Mouse (Mus musculus): ENCODE data around the gene Bckdha. TPM values are rescaled to one million over a fixed set of nuclear protein-coding genes. Genes with fewer than 3 reads are reported as not detected.

Gene Bckdha
- total RNA-seq, 1 experiment from 2014 or later = 34.4 TPM

DNA sequence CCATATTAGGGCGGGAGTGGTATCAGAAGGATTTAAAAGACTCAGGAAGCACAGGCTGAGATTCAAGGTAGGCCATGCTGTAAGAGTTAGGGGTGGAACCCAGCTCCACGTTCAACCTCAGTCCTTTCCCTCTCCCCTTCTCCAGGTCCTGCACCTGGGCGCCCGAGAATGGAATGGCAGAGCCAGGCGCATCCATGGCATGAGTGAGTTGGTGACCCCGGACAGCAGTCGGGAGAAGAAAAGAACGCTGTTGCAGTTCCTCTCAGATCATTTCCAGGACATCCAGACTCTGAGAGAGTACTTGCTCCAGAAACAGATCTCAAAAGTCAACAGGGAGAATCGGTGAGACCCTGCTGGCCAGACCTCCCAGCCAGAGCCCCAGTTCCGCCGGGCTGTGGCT is 38.0 kb downstream of the Bckdha start:
- ATAC-seq (ENCODE audit: extremely low read depth, insufficient number of reproducible peaks, low FRiP score, poor library complexity, severe bottlenecking) = no peak

DNA sequence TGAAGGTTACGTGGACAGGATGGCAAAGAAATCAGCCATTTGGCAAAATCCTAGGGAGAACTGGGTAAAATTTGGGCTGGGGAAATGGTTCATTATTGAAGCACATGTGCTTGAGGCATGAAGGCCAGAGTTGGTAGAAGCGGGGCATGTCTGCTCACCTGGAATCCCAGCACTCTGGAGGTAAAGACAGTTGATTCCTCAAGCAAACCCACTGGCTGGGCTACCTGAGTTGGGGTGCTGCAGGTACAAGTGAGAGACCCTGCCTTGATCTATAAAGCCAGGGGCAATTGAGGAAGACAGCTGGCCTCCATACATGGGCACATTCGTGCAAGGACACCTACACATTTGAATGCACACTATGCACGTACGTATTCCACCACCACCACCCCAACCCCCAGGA is 38.7 kb downstream of the Bckdha start:
- ATAC-seq (ENCODE audit: extremely low read depth, insufficient number of reproducible peaks, low FRiP score, poor library complexity, severe bottlenecking) = no peak

DNA sequence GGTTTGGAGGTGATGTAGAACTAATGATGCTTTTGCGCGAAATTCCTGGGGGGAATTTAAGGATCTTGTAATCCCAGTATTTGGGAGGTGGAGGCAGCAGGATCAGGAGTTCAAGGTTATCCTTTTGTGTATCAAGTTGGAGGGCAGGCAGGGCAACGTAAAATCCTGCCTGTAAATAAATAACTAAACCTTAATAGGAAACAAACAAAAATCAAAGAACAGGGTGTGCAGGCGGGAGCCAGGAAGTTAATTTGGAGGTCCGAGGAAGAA is 39.1 kb downstream of the Bckdha start:
- ATAC-seq (ENCODE audit: extremely low read depth, insufficient number of reproducible peaks, low FRiP score, poor library complexity, severe bottlenecking) = no peak

DNA sequence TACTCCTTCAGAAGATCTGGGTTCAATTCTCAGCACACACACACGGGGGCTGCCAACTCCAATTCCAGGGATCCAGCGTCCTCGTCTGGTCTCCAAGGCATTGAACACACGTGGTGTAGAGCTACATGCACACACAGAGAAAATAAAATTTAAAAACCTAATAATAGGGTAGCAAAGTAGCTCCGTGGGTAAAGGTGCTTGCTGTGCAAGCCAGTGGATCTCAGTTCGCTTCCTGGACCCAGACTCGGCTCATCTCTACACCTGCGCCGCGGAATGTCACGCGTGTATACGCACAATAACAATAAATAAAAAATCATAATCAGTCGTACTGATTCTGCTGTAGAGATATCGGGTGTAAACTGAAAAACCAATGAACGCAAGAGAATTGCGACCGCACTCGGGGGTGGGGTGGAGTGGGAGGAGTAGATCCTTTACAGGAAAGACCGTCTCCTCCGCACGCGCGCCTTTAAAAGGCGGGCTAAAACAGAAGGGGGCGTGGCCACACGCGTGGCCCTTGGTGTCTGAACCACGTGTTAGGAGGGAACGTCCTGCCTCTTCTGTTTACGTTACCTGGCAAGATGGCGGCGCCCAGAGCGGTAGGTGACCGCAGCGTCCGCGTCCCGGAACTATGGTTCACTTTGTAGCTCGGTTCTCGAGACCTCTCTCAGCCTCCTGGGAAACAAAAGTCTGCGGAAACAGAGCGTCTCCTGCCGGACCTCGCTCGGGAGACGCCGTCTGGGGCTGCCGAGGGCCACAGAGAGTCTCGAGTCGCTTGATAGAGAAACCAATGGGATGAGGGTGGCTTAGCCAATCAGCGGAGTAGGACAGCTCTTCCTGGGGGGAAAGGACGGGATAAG is 39.7 kb downstream of the Bckdha start, which contains the start of gene Dmac2:
Gene Dmac2, plus strand, starts transcription at position 550 of the 857 bp plus-strand sequence.
- peak; percentile 97 for ATAC-seq (ENCODE audit: extremely low read depth, insufficient number of reproducible peaks, low FRiP score, poor library complexity, severe bottlenecking)

DNA sequence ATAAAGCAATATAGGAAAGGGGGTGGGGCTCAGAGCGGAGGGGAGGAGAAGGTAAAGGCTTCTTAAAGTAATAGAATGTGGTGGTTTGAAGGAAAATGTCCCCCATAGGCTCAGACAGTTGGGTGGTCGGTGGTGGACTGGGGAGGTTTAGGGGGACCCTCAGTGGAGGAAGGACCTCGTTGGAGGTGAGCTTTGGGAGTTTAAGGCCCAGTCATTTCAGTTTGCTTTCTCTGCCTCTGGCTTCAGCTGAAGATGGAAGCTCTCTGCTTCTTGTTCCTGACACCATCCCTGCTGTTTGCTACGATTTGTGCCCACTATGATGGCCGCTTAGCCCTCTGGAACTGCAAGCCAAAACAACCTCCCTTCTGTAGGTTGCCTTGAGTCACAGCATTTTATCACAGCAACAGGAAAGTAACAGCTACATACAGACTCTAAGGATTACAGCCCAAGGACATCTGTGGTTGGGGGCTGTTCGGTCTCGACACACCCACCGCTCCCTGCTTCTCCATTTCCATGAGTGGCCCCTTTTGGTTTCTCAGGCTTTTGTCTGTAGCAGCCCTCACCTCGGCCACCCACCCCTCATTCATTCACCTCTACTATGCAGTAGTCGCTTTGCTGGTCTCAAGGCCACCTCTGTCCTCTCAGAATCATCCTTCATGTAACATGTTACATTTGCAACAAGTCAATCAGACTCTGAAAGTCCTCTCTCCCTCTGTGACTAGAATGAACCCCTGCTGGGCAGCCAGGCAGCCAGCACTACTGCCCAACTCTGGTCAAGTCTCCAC is 41.2 kb downstream of the Bckdha start:
- ATAC-seq (ENCODE audit: extremely low read depth, insufficient number of reproducible peaks, low FRiP score, poor library complexity, severe bottlenecking) = no peak

DNA sequence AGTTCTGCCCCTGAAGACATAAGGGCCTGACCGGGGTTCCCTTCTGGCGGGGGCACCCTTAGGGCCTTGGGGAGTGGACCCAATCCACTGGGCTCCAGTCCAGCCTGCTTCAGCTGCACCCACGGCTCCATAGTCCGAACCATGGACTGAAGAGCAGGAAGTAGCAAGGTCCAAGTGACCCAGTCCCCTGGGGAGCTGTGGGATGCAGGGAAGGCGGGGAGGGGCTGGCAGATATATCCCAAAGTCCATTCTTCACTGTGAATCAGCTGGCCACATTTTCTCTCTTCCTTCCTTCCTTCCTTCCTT is 43.1 kb downstream of the Bckdha start, which contains the start of gene Erich4:
Gene Erich4, minus strand, starts transcription at position 187 of the 306 bp plus-strand sequence.
- no peak for ATAC-seq (ENCODE audit: extremely low read depth, insufficient number of reproducible peaks, low FRiP score, poor library complexity, severe bottlenecking)

DNA sequence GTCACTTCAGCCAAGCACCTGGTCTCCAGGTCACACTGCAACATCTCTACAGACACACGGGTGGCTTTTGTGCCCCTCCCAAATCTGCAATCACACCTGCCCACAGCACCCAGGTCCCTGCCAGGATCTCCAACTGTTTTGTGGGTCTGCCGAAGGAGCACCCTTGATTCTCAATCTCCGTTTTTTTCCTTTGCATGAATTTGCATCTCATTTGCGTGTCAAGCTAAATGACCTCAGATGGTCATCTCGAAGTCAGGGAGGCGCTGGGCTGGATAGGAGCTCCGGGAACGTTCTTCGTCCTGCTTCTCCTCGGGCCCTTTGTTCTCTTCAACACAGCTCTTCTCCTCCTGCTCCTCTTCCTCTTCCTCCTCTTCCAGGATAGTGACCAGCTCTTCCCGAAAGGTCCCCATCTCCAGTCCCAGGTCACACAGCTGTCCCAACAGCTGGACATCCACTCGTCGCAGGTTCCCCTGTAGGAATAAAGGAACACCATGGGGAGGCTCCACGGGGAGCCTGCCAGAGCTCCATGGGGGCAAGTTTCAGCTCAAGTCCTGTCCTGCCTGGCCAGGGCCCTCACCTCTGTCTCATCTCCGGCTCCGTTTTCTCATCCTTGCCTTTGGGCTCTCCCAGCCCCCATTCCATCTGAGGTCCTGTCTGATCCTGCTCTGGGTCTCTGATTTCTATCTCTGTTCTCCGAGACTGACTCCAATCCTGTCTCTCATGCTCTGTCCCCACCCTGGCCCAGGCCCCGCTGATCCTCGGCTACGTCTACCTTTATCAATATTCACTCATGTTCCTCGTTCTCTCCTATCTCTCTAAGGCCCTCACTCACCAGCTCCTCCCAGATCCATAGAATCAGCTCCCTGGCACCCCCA is 43.7 kb downstream of the Bckdha start:
- no peak for ATAC-seq (ENCODE audit: extremely low read depth, insufficient number of reproducible peaks, low FRiP score, poor library complexity, severe bottlenecking)

DNA sequence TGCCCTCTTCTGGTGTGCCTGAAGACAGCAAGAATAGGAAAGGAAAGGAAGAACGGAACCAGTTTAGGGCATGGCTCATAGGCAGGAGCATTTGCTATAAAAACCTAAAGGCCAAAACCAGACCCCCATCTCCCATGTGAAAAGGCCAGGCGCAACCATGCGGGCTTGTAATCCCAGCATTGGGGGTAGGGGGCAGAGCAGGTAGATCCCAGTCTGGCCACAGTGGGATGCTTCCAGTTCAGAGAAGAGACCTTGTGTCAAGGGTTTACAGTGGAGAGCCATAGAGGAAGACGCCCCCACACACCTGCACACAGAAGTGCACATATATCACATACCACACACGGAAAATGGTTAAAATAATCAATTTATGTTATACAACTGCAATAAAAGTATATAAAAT is 44.7 kb downstream of the Bckdha start:
- no peak for ATAC-seq (ENCODE audit: extremely low read depth, insufficient number of reproducible peaks, low FRiP score, poor library complexity, severe bottlenecking)

DNA sequence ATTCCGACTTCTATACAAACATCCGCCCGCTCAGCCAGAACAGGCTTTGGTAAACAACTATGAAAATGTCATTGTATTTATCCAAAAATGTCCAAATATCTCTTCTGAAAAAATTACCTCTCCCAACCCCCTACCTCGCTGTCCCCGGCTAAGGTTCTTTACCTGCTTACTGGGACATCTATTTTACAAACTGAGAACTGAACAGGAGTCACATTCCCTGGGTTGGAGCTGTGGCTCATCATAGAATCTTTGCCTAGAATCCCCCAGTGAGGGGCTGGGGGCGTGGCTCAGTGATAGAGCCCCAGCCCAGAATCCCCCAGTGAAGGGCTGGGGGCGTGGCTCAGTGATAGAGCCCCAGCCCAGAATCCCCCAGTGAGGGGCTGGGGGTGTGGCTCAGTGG is 47.3 kb downstream of the Bckdha start:
- ATAC-seq (ENCODE audit: extremely low read depth, insufficient number of reproducible peaks, low FRiP score, poor library complexity, severe bottlenecking) = no peak

DNA sequence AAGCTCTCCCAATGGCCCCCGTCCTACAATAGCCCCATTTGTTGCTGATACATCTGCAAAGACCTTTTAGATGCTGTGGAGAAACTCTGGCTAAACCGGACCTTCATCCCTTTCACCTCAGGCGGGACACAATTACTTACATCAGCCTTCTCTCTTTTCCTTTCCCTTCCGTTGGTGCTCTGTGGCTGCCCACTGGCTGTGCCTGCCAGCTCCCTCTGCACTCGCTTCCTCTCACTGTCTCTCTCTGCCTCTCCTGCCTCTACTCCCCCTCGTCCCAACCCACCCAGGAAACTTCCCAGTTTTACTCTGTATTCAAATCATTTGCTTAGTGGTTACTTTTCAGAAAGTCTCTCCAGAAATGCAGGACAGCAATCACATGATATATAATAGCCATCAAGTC is 48.7 kb downstream of the Bckdha start:
- no peak for ATAC-seq (ENCODE audit: extremely low read depth, insufficient number of reproducible peaks, low FRiP score, poor library complexity, severe bottlenecking)

DNA sequence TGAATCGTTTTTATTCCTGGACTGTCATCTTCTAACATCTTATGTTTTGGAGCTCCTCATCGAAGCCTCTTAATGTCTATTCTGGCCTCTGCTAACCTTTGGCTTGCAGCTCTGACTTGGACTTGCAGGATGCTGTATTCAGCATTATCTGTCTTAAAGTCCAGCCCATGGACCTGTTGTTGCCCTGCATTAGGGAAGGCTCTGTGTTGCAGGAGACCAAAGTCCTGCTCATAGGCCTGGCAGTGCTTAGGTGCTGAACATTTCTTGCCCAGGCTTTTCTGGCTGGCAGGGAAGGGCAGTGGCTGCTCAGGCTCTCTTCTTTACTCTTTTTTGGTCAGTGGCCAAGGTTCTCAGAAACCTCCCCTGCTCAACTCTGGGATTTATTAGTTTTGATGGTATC is 51.6 kb downstream of the Bckdha start:
- ATAC-seq (ENCODE audit: extremely low read depth, insufficient number of reproducible peaks, low FRiP score, poor library complexity, severe bottlenecking) = no peak

DNA sequence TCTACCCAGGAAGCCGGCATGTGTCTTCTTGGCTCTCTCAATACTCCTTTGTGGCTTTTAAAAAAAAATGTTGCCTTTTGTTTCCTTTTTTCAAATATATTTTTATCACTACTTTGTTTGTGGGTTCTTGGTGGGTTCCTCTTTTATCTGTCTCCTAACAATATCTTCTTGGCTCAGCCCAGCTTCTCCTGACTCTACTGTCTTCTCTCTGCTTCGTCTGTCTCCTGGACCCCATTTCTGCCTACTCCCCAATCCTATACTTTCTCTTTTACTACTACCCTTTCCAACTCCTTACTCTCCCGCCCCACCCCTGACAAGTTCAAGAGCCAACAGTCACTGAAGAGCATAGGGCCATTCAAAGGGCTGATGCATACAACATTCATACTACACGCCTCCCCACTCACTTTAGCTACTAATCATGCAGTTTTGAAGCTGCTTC is 52.1 kb downstream of the Bckdha start:
- ATAC-seq (ENCODE audit: extremely low read depth, insufficient number of reproducible peaks, low FRiP score, poor library complexity, severe bottlenecking) = peak; percentile 39

DNA sequence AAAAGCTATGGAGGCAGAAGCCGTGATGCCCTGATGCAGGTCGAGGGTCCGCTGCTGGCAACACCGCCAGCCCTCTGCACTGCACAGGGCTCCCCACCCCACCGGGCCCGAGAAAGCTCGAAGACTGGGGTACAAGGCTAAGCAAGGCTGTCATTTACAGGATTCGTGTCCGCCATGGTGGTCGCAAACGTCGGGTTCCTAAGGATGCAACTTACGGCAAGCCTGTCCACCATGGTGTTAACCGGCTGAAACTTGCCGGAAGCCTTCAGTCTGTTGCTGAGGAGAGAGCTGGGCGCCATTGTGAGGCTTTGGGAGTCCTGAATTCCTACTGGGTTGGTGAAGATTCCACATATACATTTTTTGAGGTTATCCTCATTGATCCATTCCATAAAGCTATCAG is 57.4 kb downstream of the Bckdha start:
- ATAC-seq (ENCODE audit: extremely low read depth, insufficient number of reproducible peaks, low FRiP score, poor library complexity, severe bottlenecking) = no peak

DNA sequence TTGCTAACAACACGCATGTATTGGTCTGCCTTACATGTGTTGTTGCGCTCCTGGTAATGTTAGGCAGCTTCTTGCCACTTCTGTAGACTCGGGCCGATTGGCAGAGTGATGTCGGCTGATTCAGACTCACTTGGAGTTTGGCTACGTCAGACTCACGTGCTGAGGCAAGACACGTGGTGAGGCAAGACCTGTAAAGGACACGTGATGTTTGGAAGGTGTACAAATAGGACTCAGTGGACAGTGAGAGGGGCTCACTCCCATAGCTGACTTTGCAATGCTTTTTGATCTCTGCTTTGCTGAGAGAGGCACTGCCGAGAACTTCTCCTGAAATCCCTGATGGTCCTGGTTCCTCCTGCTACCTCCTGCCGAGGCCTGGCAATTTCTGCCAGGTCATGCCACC is 58.1 kb downstream of the Bckdha start:
- ATAC-seq (ENCODE audit: extremely low read depth, insufficient number of reproducible peaks, low FRiP score, poor library complexity, severe bottlenecking) = no peak

DNA sequence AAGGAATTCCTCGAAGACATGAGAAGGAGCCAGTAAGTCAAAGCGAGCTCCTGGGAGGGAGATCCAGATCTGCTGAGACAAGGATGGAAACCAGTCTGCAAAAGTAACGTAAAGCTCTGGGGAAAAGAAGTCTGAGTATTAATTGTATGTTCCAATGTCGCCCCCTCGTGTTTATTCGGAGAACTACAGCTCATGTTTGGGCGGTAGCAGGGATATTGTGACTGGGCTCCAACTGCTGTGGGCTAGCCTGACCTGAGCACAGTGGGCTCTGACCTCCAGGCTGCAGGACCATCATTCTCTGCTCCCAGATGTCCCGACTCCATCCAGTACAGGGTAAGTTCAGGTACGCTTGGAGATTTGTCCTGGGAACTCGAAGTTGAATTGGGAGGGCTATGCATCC is 59.1 kb downstream of the Bckdha start:
- peak; percentile 88 for ATAC-seq (ENCODE audit: extremely low read depth, insufficient number of reproducible peaks, low FRiP score, poor library complexity, severe bottlenecking)

DNA sequence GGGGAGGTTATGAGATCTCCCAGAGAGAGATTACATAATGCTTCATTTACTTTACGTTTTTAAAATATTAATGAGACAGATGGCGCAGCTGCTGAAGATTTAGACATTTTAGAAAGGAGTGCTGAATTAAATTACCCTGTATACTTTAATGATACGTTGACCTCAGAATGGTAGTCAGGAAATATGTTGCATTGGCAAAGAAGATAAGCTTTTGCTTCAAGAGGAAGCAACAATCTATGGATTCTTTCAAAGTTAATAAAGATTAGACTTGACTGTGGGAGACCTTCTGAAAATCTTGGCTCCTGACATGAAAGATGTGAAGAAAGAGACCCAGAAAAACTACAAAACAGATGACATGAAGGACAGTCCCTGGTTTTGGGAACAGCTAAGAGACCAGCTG is 64.9 kb downstream of the Bckdha start:
- ATAC-seq (ENCODE audit: extremely low read depth, insufficient number of reproducible peaks, low FRiP score, poor library complexity, severe bottlenecking) = no peak

DNA sequence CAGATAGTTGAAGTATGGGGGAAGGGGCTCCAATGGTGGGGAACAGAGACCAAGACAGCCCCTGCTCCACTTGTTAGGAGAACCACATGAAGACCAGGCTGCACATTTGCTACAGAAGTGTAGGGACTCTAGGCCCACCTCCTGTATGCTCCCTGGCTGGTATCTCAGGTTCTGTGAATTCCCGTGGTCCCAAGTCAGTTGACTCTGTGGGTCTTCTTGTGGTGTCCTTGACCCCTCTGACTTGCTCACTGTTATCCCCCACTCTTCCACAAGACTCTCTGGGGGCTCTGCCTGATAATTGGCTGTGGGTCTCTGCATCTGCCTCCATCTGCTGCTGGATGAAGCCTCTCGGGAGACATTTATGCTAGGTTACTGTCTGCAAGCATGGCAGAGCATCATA is 67.6 kb downstream of the Bckdha start:
- ATAC-seq (ENCODE audit: extremely low read depth, insufficient number of reproducible peaks, low FRiP score, poor library complexity, severe bottlenecking) = no peak

DNA sequence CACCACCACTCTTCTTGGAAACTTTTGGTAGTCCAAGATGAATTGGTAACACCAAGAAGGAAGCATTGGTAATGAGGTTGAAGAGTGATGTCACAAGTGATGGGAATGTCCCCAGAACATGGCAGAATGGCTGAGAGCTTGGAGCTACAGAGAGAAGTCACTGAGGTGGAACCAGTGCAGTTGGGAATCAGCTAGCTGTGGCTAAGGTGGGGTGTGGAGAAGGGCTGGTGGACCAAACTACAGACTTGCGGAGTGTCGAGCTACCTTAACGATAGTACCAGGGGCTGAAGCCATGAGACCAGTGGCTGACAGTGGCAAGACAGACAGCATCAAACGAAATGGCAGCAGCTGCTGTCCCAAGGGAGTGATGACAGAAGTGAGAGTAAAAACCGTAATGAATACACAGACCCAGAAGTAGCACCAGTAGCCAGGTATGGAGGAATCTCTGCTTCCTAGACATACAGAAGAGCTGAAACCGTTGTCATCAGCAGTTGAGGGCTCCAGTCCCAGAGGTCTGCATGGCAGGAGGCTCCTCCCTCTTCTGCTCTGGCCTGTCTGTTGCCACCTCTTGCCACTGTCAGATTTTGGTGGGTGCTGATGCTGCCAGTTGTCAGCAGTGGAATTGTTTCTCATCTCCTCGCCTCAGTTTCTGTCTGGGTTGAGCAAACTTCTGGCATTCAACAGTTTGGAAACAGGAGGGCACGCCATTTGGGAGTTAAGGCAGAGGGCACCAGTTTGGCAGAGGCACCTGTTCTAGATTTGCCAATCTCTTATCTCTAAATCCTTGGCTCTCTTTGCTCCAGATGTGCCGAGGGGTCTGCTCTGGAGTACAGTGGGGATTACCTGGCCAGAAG is 73.2 kb downstream of the Bckdha start:
- ATAC-seq (ENCODE audit: extremely low read depth, insufficient number of reproducible peaks, low FRiP score, poor library complexity, severe bottlenecking) = peak; percentile 56; the same call in 1 of the 2 replicates

DNA sequence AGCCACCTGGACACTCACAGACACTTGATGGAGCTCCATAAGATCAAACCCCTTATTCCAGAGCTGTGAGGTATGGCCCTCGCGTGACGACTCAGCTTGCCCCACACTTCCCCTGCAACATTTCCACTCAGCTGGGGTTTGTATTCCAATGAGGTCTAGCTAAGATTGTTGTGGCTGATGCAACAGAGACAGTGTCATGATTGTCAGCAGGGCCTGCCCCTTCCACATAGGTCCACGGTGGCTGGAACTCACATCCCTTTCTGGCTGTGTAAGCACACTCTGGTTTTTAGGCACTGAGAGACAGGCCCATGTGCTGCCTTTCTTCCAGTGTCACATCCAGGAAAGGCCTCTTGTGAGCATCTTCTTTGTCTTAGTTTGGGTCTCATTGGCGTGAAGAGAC is 74.1 kb downstream of the Bckdha start:
- no peak for ATAC-seq (ENCODE audit: extremely low read depth, insufficient number of reproducible peaks, low FRiP score, poor library complexity, severe bottlenecking)
